Mouse (Mus musculus): ENCODE data around the gene Plcl1.

- TF ChIP-seq CTCF (IDR thresholded peaks at IDR 0.05; ENCODE audit: low read depth) (no peak), EP300 (IDR thresholded peaks at IDR 0.05; ENCODE audit: low read depth) (no peak)
These were observed 69.3 kb downstream of the Plcl1 start for GRCm38 (mm10) chr1:55474976-55475375.

All from liver, embryonic 14.5 days (tissue).